Mouse (Mus musculus) liver (tissue): ENCODE results near the gene Atp1a1.

Source experiments
- DNase-seq: peaks from one replicate; pipeline ENCODE4 v3.0.0-alpha.2; 2020; ENCODE audit warnings: mixed read lengths

The Atp1a1 gene

GRCm38 (mm10) chr3:101611012-101611812 is 6.7 kb upstream of the Atp1a1 start:
- DNase-seq = no peak

GRCm38 (mm10) chr3:101609302-101609701 is 4.8 kb upstream of the Atp1a1 start:
- no peak for DNase-seq

GRCm38 (mm10) chr3:101606861-101607455 is 2.5 kb upstream of the Atp1a1 start:
- DNase-seq = no peak

- DNase-seq = no peak
These were observed 1.2 kb upstream of the Atp1a1 start for GRCm38 (mm10) chr3:101605721-101606120.

- no peak for DNase-seq
These were observed 807 bp upstream of the Atp1a1 start for GRCm38 (mm10) chr3:101605291-101605690.

GRCm38 (mm10) chr3:101603661-101604549 is 579 bp downstream of the Atp1a1 start:
- DNase-seq = peak; percentile 87

GRCm38 (mm10) chr3:101603194-101603593 is 1.3 kb downstream of the Atp1a1 start:
- no peak for DNase-seq

GRCm38 (mm10) chr3:101602511-101603055 is 1.9 kb downstream of the Atp1a1 start:
- no peak for DNase-seq

- DNase-seq = no peak
These were observed 2.8 kb downstream of the Atp1a1 start for GRCm38 (mm10) chr3:101601687-101602086.

GRCm38 (mm10) chr3:101601003-101601525 is 3.4 kb downstream of the Atp1a1 start:
- no peak for DNase-seq

GRCm38 (mm10) chr3:101599920-101600741 is 4.4 kb downstream of the Atp1a1 start:
- DNase-seq = no peak

- DNase-seq = no peak
These were observed 5.1 kb downstream of the Atp1a1 start for GRCm38 (mm10) chr3:101599191-101599919.

- no peak for DNase-seq
These were observed 6.1 kb downstream of the Atp1a1 start for GRCm38 (mm10) chr3:101598231-101598905.

- DNase-seq = no peak
These were observed 7.0 kb downstream of the Atp1a1 start for GRCm38 (mm10) chr3:101597317-101598096.

- DNase-seq = no peak
These were observed 7.8 kb downstream of the Atp1a1 start for GRCm38 (mm10) chr3:101596686-101597085.

GRCm38 (mm10) chr3:101595866-101596630 is 8.4 kb downstream of the Atp1a1 start:
- DNase-seq = no peak

- no peak for DNase-seq
These were observed 9.5 kb downstream of the Atp1a1 start for GRCm38 (mm10) chr3:101594982-101595381.

GRCm38 (mm10) chr3:101593266-101593651 is 11.2 kb downstream of the Atp1a1 start:
- DNase-seq = no peak
